Mouse (Mus musculus) thymus, postnatal 0 days (tissue): ENCODE data around the gene Fdx1. TPM values are rescaled to one million over a fixed set of nuclear protein-coding genes. Genes with fewer than 3 reads are reported as not detected.

Experiments used
- DNase-seq: peaks from one replicate; pipeline ENCODE4 v3.0.0-alpha.2; 2015; ENCODE audit warnings: low spot score
- polyA plus RNA-seq: library from polyadenylated mRNA; unstranded; fragments of >200 nt; fragmentation: Nextera tagmentation; extraction: Ambion mirVana; gene quantifications from 2 replicates; pipeline ENCODE4 v1.2.1, GENCODE M21; 2015

Gene Fdx1
- polyA plus RNA-seq: 90.2 and 95.5 TPM in 2 replicates

- peak; percentile 66 for DNase-seq
Observed at GRCm38 (mm10) chr9:51962975-51963701, at the start of gene Fdx1. TSS of gene Fdx1 (minus strand) at chr9:51963556.

GRCm38 (mm10) chr9:52012781-52013436 is 49.6 kb upstream of the Fdx1 start:
- DNase-seq: no peak

GRCm38 (mm10) chr9:52012311-52012710 is 49.0 kb upstream of the Fdx1 start:
- DNase-seq: no peak

- DNase-seq: no peak
Observed at GRCm38 (mm10) chr9:52008511-52008910, 45.2 kb upstream of the Fdx1 start.

- no peak for DNase-seq
Observed at GRCm38 (mm10) chr9:52007341-52007740, 44.0 kb upstream of the Fdx1 start.

- DNase-seq: no peak
Observed at GRCm38 (mm10) chr9:52003501-52003900, 40.1 kb upstream of the Fdx1 start.

- no peak for DNase-seq
Observed at GRCm38 (mm10) chr9:51995331-51996099, 32.2 kb upstream of the Fdx1 start.

GRCm38 (mm10) chr9:51994636-51995260 is 31.4 kb upstream of the Fdx1 start:
- DNase-seq: no peak

- DNase-seq: peak; percentile 39
Observed at GRCm38 (mm10) chr9:51993486-51994275, 30.3 kb upstream of the Fdx1 start.

GRCm38 (mm10) chr9:51991241-51991876 is 28.0 kb upstream of the Fdx1 start:
- no peak for DNase-seq

- peak; percentile 27 for DNase-seq
Observed at GRCm38 (mm10) chr9:51990828-51991227, 27.5 kb upstream of the Fdx1 start.

- no peak for DNase-seq
Observed at GRCm38 (mm10) chr9:51985493-51986099, 22.2 kb upstream of the Fdx1 start.

- peak; percentile 70 for DNase-seq
Observed at GRCm38 (mm10) chr9:51981131-51981530, 17.8 kb upstream of the Fdx1 start.

- no peak for DNase-seq
Observed at GRCm38 (mm10) chr9:51979301-51979700, 15.9 kb upstream of the Fdx1 start.

- DNase-seq: no peak
Observed at GRCm38 (mm10) chr9:51978545-51979259, 15.3 kb upstream of the Fdx1 start.

- DNase-seq: peak; percentile 68
Observed at GRCm38 (mm10) chr9:51977439-51978000, 14.2 kb upstream of the Fdx1 start.

- no peak for DNase-seq
Observed at GRCm38 (mm10) chr9:51974871-51975270, 11.5 kb upstream of the Fdx1 start.

GRCm38 (mm10) chr9:51973846-51974245 is 10.5 kb upstream of the Fdx1 start:
- no peak for DNase-seq

- no peak for DNase-seq
Observed at GRCm38 (mm10) chr9:51966373-51966772, 3.0 kb upstream of the Fdx1 start.
